Mouse (Mus musculus): Measurements from ENCODE around the gene Apol7b. TPM values are rescaled to one million over a fixed set of nuclear protein-coding genes. Genes with fewer than 3 reads are reported as not detected.
"Not testable (repeated sequence)": the region's sequence is repeated elsewhere in the genome, so short reads cannot be mapped to it uniquely, and the experiment has no call there.

The Apol7b gene
- not detected in 2 replicates for polyA plus RNA-seq (2012; rRNA removed)

DNA sequence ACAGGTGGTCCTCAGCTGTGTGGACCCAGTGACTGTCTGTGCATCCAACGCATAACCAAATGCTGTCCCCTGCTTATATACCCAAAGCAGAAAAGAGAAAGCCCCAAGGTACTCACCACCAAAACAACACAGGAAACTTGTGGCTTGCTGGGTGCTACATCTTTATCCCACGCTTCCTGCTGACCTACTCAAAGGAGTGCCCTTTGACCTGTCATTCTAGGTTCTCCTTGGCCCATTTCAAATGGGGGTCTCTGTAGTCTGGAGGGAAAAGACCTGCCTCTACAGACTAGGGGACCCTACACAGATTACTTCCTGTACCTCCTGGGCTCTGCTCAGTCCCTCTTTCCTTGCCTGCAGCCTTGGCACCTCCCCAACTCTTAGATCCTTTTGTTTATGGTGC lies at the start of gene Apol7b:
TSS of gene Apol7b (minus strand) at position 101 of the 400 bp plus-strand sequence.
- DNase-seq (ENCODE audit: low read depth): not testable (repeated sequence)

DNA sequence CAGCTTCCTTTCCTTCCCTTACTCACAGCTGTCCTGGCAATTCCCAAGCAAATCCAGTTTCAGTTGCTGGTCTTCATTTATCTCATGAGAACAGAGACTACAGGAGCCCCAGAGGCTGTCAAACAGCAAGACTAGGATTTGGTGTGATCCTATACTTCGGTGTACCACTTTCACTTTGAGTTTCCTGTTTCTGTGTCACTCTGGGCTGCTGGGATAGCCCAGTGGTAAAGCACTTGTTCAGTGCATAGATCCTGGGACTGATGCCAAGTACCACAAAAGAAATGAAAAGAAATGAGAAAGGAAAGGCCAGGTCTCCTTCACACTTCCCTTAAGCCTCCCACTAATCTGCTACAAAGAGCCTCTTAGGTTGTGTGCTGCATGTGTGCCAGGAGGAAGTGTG lies 47.4 kb upstream of the Apol7b start:
- DNase-seq (ENCODE audit: low read depth): peak; percentile 1

DNA sequence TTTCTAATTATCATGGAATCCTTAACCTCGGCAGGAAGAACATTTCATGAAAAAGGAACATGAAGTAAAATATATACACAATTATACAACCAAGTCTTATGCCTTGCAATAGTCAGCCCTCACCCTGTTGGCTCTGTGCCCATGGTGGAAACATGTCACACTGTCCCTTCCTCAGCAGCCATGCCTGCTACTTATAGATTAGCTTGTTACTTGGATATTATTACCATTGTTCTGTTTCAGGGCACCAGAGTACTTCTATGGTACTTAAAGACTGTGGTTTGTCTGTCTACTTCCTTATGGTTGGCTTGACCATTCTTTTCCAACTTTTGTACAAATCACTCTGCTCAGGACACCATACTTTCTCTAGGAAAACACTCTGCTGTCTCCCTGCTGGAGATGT lies 45.9 kb upstream of the Apol7b start:
- DNase-seq (ENCODE audit: low read depth): not testable (repeated sequence)

DNA sequence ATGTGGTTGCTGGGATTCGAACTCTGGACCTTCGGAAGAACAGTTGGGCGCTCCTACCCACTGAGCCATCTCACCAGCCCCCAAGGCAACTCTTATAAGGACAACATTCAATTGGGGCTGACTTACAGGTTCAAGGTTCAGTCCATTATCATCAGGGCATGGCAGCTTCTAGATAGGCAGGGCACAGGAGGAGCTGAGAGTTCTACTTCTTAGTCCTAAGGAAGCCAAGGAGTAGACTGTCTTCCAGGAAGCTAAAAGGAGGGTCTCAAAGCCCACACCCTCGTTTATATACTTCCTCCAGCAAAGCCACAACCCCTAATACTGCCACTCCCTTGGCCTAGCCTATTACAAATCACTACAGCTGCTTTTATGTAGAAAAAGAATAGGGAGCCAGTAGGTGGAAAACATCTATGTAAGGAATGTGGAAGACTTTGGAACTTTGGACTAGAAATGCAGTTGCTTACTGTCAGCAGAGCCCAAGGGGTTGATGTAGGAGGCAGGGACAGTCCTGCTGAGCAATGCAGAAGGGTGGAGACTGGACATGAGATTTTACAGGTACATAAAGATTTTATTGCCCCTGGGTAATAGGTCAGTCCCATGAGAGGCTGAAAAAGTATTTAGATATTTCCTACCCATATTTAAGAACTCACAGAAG lies 35.0 kb upstream of the Apol7b start:
- DNase-seq (ENCODE audit: low read depth): no peak
- TF ChIP-seq CTCF (IDR thresholded peaks at IDR 0.05; ENCODE audit: borderline replicate concordance, extremely low read depth, insufficient read depth, insufficient read length): no peak
- TF ChIP-seq POLR2A (IDR thresholded peaks at IDR 0.05; ENCODE audit: borderline replicate concordance, extremely low read depth, insufficient read depth, insufficient read length, poor library complexity, severe bottlenecking): no peak

DNA sequence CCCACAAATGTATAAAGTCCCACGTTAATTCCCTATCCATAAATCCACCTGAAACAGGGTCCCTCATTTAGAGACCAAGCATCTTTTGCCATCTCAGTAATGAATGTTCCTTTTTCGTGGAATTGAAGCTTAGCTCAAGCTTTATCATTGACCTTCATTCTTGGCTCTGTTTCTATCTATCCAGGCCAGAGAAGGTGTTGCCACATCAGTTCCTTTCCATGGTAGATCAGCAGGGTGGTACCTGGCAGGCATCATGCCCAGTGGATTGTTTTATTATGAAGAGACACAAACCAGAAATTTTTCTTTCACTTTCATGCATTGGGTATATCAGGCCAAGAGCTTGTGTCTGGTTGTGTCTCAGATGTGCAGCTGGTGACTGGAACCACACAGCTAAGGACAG lies 29.4 kb upstream of the Apol7b start, which contains the start of gene Apol10a:
TSS of gene Apol10a (plus strand) at position 355 of the 400 bp plus-strand sequence.
- not testable (repeated sequence) for DNase-seq (ENCODE audit: low read depth)

DNA sequence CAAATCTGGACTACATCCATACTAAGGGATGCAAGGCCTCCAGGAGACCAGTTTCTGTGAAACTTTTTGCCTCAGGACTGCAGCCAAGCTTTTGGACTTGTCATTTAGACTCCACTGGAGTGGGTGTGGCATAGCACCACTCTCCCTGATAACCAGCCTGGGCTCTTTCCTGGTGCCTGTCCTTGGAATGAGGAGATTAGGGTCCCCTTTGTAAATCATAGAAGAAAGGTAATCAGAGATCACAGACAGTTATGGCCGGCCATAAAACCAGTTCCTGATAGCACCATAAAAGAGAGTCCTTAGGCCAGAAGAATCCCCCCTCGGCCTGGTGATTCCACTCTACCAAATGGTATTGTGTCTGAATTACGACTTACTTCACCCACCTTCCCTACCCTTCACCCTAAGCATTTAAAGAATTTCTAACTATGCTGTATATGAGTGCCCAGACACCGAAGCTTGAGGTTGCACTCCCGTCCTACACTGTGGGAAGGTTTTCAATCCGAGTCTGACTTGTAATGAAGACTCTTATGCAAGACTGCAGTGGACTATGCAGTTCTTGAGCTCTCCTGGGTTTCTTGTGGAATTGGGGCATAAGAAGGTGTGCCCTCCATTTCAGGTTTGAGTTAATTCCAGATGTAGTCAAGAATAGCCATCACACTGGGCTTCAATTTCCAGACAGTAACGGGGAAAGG lies 27.6 kb upstream of the Apol7b start:
- not testable (repeated sequence) for DNase-seq (ENCODE audit: low read depth)

DNA sequence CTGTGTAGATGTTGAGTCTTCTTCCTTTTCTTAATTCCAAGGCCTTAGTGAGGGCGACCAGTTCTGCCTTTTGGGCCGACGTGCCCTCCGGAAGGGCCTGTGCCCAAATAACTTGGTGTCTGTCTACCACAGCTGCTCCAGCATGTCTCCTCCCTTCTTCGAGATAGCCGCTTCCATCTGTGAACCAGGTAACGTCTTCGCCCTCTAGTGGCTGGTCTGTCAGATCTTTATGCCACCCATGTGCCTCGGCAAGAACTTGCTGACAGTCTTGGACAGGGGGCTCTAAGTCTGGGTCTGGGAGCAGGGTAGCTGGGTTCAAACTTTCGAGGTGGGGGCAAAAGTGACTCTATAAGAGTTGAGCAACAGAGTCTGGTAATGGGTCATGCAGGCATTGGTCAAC lies 2.6 kb upstream of the Apol7b start:
- DNase-seq (ENCODE audit: low read depth): not testable (repeated sequence)
- peak; percentile 24; the same call in 1 of the 2 replicates for TF ChIP-seq CTCF (IDR thresholded peaks at IDR 0.05; ENCODE audit: borderline replicate concordance, extremely low read depth, insufficient read depth, insufficient read length)

DNA sequence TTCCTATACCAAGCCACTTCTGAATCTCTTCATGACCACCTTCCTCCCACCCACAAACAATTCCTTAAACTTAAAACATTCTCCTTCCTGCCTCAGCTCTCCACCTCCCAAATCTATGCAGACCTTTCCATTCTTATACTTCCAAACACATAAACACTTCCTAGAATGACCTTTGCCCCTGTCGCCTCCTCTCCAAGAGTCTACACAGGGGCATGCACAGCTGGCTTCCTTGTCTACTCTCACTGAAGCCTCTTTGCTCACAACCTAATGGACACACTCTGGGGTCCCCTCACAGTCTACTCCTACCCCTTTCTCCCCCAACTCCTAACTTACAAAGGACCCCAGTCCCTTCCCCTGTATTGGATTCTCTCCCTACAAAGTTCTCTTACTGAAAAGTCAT lies 1.6 kb downstream of the Apol7b start:
- DNase-seq (ENCODE audit: low read depth): not testable (repeated sequence)

DNA sequence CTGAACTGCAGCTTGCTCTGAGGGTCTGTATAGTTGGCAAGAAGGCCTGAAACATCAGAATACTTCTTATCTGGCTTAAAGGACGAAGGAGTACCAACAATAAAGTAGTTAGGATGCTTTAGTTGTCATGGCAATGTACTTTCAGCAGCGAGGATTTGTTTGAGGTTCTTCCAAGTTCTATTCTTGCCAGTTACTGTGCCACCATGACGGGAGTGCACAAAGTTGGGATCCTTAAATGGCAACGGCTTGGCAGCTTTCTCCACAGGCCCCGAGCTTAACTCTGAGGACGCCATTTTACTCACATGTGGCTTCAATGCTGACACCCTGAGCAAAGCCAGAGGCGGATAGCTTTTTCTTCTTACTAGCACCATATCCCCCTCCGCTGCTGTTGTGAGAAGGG lies 2.5 kb downstream of the Apol7b start:
- DNase-seq (ENCODE audit: low read depth): peak; percentile 53

DNA sequence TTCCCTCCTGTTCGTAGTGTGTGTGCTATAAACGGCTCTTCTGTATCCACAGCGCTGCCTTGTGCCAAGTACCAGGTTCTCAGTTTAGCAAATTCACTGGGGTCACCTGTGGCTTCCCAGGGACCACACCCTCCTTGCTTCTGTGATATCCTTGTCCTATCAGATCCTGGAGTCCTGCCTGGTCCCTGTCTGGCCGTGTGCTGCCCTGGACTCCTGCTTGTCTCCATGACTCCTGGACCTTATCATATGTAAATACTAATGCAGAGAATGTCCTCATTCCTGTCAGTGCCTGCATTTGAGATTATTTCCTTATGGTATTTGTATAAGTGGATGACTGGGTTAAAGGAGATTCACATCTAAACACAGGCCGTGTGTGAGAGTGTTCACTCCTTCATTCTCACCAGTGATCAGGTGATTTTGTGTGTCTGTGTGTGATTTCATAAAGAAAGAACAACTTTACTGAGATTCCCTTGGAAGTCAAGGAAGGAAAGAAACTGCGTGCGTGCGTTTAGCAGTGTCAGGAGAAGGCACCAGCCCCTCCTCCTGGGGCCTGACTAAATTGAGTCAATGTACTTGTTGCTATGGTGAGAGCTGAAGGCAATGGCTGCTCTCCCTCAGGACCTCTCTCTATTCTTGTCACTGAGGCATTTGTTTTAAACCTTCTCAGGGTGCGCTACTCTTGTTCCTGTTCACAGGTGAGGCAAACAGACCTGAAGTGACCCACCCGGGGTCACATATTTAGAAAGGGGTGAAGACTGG lies 18.4 kb downstream of the Apol7b start:
- DNase-seq (ENCODE audit: low read depth): not testable (repeated sequence)

DNA sequence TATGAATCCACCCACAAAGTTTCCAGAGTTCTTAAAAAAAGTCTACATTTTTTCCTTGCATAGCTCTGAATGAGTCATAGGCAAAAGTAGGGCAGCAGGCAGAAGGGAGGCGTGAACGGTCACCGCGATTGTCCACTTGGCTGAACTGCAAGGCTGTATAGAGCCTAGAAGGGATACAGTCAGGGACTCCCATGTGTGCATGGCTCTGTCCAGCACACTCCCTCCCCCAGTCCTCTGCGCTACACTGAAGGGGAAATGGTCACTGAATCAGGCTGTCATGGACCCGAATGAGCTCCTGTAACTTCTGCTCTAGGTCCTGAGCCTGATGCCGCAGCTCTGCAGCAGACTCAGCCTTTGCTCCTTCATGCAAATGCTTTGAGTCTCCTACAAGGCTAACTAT lies 24.4 kb downstream of the Apol7b start:
- DNase-seq (ENCODE audit: low read depth): not testable (repeated sequence)

DNA sequence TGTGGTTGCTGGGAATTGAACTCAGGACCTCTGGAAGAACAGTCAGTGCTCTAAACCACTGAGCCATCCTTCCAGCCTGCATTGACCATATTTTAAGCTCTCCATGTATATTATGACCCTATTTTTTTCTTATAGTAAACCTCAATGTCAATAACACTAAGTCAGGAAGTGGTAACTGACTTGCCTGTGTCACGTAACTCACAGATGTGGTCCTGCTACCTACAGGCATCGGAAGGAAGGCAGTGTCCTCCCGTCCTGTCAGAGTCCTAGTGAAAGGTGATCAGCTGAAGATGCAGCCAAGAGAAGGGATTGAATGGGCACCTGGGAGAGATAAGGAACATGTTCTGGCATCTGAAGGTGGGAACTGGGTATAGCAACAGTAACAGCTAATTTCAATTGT lies 27.6 kb downstream of the Apol7b start:
- DNase-seq (ENCODE audit: low read depth): not testable (repeated sequence)

DNA sequence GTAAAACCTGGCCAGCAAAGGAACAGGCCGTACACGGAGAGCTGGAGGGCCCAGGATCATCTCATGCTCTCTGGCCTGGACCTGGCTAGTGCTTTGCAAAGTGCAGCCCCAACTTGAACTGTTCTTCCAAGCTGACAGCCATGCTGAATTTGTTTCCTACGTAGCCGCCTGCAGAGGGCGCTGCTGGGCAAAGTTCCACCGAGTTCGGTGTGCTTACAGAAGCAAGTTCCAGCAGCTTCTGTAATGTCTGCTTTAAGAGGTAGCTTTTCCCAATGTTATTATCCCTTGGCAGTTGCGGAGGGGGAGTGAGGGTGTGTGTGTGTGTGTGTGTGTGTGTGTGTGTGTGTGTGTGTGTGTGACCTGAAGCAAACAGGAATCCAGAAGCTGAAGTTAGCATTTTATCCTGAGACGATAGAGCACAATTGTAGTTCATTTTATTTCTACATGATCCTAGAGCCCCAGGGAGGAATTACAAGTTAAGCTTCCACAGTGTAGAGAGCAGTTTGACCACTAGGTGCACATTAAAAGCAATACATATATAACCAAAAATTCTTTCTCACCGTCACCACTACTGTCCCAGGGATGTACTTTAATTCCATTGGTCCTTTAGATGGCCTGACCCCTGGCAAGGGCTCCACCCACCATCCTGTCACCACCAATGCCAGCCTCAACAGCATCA lies 30.5 kb downstream of the Apol7b start:
- not testable (repeated sequence) for DNase-seq (ENCODE audit: low read depth)

DNA sequence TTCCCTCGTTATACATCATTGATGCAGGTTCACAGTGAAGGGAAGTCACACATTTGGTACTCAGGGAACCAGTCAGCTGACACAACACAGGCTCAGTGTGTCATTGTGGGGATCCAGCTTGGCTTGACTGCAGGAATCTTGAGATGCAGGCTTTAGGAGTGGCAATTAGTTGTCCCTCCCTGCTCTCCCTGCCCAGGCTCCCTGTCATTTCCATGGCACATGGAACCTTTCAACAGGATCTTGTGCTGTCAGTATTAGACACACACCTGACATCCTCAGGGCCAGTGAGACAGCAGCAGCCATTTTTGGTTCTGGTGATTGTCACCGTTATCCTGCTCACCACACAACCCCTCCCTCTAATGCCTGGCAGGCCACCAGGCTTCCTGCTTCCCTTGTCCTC lies 31.6 kb downstream of the Apol7b start:
- DNase-seq (ENCODE audit: low read depth): not testable (repeated sequence)

DNA sequence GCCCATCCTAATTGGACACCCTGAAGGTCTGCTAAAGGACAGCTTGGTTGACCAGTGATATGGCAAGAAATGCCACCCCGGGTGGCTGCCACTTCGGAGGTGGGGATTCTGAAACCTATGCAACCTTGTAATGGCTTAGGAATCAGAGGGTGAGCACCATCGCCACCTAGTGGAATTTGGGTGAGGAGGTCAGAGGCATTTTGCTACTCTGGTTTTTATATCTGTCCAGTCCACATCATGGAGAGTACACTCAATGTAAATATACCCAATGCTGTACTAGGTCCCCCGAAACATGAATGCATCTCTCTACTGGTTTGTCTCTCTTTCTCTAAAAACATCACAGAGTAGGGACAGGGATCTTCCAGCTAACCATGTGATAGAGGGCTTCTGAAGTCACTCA lies 34.6 kb downstream of the Apol7b start:
- TF ChIP-seq CTCF (IDR thresholded peaks at IDR 0.05; ENCODE audit: borderline replicate concordance, extremely low read depth, insufficient read depth, insufficient read length): peak; percentile 41; the same call in 1 of the 2 replicates
- DNase-seq (ENCODE audit: low read depth): not testable (repeated sequence)

DNA sequence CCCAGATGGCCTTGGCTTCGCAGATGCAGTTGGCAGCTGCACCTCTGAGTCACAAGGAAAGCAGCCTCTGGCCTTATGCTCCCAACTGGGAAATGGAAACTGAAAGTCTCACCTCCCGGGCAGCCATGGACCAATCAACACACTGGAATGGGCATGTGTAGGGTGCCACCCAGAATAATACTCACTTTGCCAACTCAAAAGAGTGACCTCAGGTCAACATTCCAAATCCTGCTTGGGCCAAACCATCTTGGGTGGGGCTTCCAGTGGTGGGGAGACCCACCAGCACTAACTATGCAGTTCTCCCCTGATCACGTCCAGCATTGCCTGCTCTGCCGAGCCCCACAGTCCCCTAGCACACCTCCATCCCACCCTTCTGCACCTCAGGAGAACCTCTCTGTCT lies 36.3 kb downstream of the Apol7b start, which contains the start of gene Apol9a:
TSS of gene Apol9a (minus strand) at position 101 of the 400 bp plus-strand sequence.
- DNase-seq (ENCODE audit: low read depth): not testable (repeated sequence)

DNA sequence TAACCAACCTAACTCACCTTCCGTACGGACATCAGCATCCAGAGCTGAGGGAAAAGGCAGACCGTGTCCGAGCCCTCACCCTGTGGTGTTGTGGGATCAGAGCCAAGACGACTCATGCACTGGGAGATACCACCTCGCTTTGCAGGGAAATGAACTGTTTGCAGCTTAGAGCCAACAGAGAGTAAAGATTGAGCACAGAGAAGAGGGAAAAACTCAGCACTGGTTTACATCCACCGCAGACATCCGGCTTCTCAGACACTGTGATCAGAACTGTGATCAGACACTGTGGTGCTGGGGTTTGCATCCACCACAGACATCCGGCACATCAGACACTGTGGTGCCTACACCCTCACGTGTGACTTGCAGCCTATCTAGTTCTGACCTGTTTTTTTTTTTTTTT lies 40.9 kb downstream of the Apol7b start:
- DNase-seq (ENCODE audit: low read depth): not testable (repeated sequence)

Measured in brain, embryonic 14.5 days (tissue).